Mouse (Mus musculus): Measurements from ENCODE around the gene Lrrn1. TPM values are rescaled to one million over a fixed set of nuclear protein-coding genes. Genes with fewer than 3 reads are reported as not detected.

Lrrn1 gene
- polyA plus RNA-seq, 1 experiment from 2014 or later: 15.5 TPM

GRCm38 (mm10) chr6:107534533-107534932 lies 5.0 kb downstream of the Lrrn1 start:
- WGBS: 58% methylated on average over 1 of the region's 1 CpGs
- no peak for ATAC-seq (ENCODE audit: low FRiP score, low TSS enrichment)
- H3K9me3 ChIP-seq (ENCODE audit: control insufficient read depth, low read length): no peaks in the 10 kb centered on the region
- no peak overlapping the region for H3K27ac ChIP-seq (ENCODE audit: low read depth, low read length)
- no peaks in the 10 kb centered on the region for H3K36me3 ChIP-seq (ENCODE audit: control insufficient read depth, insufficient read depth, low read length)
- H3K4me1 ChIP-seq (ENCODE audit: control insufficient read depth, insufficient read depth, low read length): no peaks in the 10 kb centered on the region; the same call in 1 of the 2 replicates
- peaks cover 9% of the 10 kb centered on the region; the same call in 1 of the 2 replicates for H3K27me3 ChIP-seq (ENCODE audit: control insufficient read depth, insufficient read depth, low read length)
- H3K9ac ChIP-seq (ENCODE audit: low read depth, low read length): no peak overlapping the region
- no peak overlapping the region for H3K4me2 ChIP-seq (replicated peaks; ENCODE audit: low read depth, low read length)
- H3K4me3 ChIP-seq (ENCODE audit: low read length): no peak overlapping the region

- no peaks in the 10 kb centered on the region; the same call in 1 of the 2 replicates for H3K27me3 ChIP-seq (ENCODE audit: control insufficient read depth, insufficient read depth, low read length)
- no peaks in the 10 kb centered on the region for H3K36me3 ChIP-seq (ENCODE audit: control insufficient read depth, insufficient read depth, low read length)
- no peak overlapping the region for H3K27ac ChIP-seq (ENCODE audit: low read depth, low read length)
- H3K4me2 ChIP-seq (replicated peaks; ENCODE audit: low read depth, low read length): no peak overlapping the region
- no peaks in the 10 kb centered on the region for H3K4me1 ChIP-seq (ENCODE audit: control insufficient read depth, insufficient read depth, low read length)
- no peaks in the 10 kb centered on the region for H3K9me3 ChIP-seq (ENCODE audit: control insufficient read depth, low read length)
- no peak overlapping the region for H3K4me3 ChIP-seq (ENCODE audit: low read length)
- no peak overlapping the region for H3K9ac ChIP-seq (ENCODE audit: low read depth, low read length)
- WGBS: 94% methylated on average over 4 of the region's 4 CpGs
- ATAC-seq (ENCODE audit: low FRiP score, low TSS enrichment): no peak
These were observed 7.1 kb downstream of the Lrrn1 start for GRCm38 (mm10) chr6:107536631-107537030.

- H3K4me1 ChIP-seq (ENCODE audit: control insufficient read depth, insufficient read depth, low read length): no peaks in the 10 kb centered on the region
- no peak overlapping the region for H3K27ac ChIP-seq (ENCODE audit: low read depth, low read length)
- H3K9me3 ChIP-seq (ENCODE audit: control insufficient read depth, low read length): no peaks in the 10 kb centered on the region
- no peaks in the 10 kb centered on the region for H3K27me3 ChIP-seq (ENCODE audit: control insufficient read depth, insufficient read depth, low read length)
- H3K9ac ChIP-seq (ENCODE audit: low read depth, low read length): no peak overlapping the region
- H3K4me2 ChIP-seq (replicated peaks; ENCODE audit: low read depth, low read length): no peak overlapping the region
- H3K4me3 ChIP-seq (ENCODE audit: low read length): no peak overlapping the region
- WGBS: 85% methylated on average over 11 of the region's 11 CpGs
- ATAC-seq (ENCODE audit: low FRiP score, low TSS enrichment): no peak
- no peaks in the 10 kb centered on the region for H3K36me3 ChIP-seq (ENCODE audit: control insufficient read depth, insufficient read depth, low read length)
These were observed 11.7 kb downstream of the Lrrn1 start for GRCm38 (mm10) chr6:107541222-107541621.

- WGBS: 84% methylated on average over 4 of the region's 4 CpGs
- no peaks in the 10 kb centered on the region for H3K4me1 ChIP-seq (ENCODE audit: control insufficient read depth, insufficient read depth, low read length)
These were observed 12.3 kb downstream of the Lrrn1 start for GRCm38 (mm10) chr6:107541918-107542317.

GRCm38 (mm10) chr6:107546272-107546671 lies 16.7 kb downstream of the Lrrn1 start:
- H3K9me3 ChIP-seq (ENCODE audit: control insufficient read depth, low read length): no peaks in the 10 kb centered on the region
- no peak overlapping the region for H3K4me3 ChIP-seq (ENCODE audit: low read length)
- H3K4me1 ChIP-seq (ENCODE audit: control insufficient read depth, insufficient read depth, low read length): no peaks in the 10 kb centered on the region
- whole genome bisulfite sequencing: 79% methylated on average over 2 of the region's 2 CpGs
- no peak overlapping the region for H3K9ac ChIP-seq (ENCODE audit: low read depth, low read length)
- no peaks in the 10 kb centered on the region for H3K36me3 ChIP-seq (ENCODE audit: control insufficient read depth, insufficient read depth, low read length)
- no peak overlapping the region for H3K27ac ChIP-seq (ENCODE audit: low read depth, low read length)
- H3K27me3 ChIP-seq (ENCODE audit: control insufficient read depth, insufficient read depth, low read length): no peaks in the 10 kb centered on the region
- no peak for ATAC-seq (ENCODE audit: low FRiP score, low TSS enrichment)
- H3K4me2 ChIP-seq (replicated peaks; ENCODE audit: low read depth, low read length): no peak overlapping the region

More at GRCm38 (mm10) chr6:107541918-107542317, 12.3 kb downstream of the Lrrn1 start:
- no peaks in the 10 kb centered on the region for H3K27me3 ChIP-seq (ENCODE audit: control insufficient read depth, insufficient read depth, low read length)
- ATAC-seq (ENCODE audit: low FRiP score, low TSS enrichment): no peak
- no peak overlapping the region for H3K27ac ChIP-seq (ENCODE audit: low read depth, low read length)
- no peak overlapping the region for H3K4me2 ChIP-seq (replicated peaks; ENCODE audit: low read depth, low read length)
- H3K36me3 ChIP-seq (ENCODE audit: control insufficient read depth, insufficient read depth, low read length): no peaks in the 10 kb centered on the region
- no peak overlapping the region for H3K4me3 ChIP-seq (ENCODE audit: low read length)
- H3K9ac ChIP-seq (ENCODE audit: low read depth, low read length): no peak overlapping the region
- no peaks in the 10 kb centered on the region for H3K9me3 ChIP-seq (ENCODE audit: control insufficient read depth, low read length)

- ATAC-seq (ENCODE audit: low FRiP score, low TSS enrichment): no peak
- Histone ChIP-seq H3K4me2 (replicated peaks; ENCODE audit: low read depth, low read length) (no peak overlapping the region), H3K4me3 (ENCODE audit: low read length) (no peak overlapping the region), H3K27me3 (ENCODE audit: control insufficient read depth, insufficient read depth, low read length) (no peaks in the 10 kb centered on the region), H3K9me3 (ENCODE audit: control insufficient read depth, low read length) (no peaks in the 10 kb centered on the region), H3K4me1 (ENCODE audit: control insufficient read depth, insufficient read depth, low read length) (no peaks in the 10 kb centered on the region), H3K36me3 (ENCODE audit: control insufficient read depth, insufficient read depth, low read length) (no peaks in the 10 kb centered on the region), H3K9ac (ENCODE audit: low read depth, low read length) (no peak overlapping the region), H3K27ac (ENCODE audit: low read depth, low read length) (no peak overlapping the region)
- WGBS: 96% methylated on average over 1 of the region's 1 CpGs
These were observed 22.9 kb downstream of the Lrrn1 start for GRCm38 (mm10) chr6:107552511-107552910.

- Histone ChIP-seq H3K27me3 (ENCODE audit: control insufficient read depth, insufficient read depth, low read length) (no peaks in the 10 kb centered on the region), H3K9ac (ENCODE audit: low read depth, low read length) (no peak overlapping the region), H3K4me3 (ENCODE audit: low read length) (no peak overlapping the region), H3K36me3 (ENCODE audit: control insufficient read depth, insufficient read depth, low read length) (no peaks in the 10 kb centered on the region), H3K27ac (ENCODE audit: low read depth, low read length) (no peak overlapping the region), H3K9me3 (ENCODE audit: control insufficient read depth, low read length) (no peaks in the 10 kb centered on the region), H3K4me2 (replicated peaks; ENCODE audit: low read depth, low read length) (no peak overlapping the region), H3K4me1 (ENCODE audit: control insufficient read depth, insufficient read depth, low read length) (no peaks in the 10 kb centered on the region)
- ATAC-seq (ENCODE audit: low FRiP score, low TSS enrichment): no peak
- 56% methylated on average over 5 of the region's 5 CpGs for WGBS
These were observed 25.8 kb downstream of the Lrrn1 start for GRCm38 (mm10) chr6:107555364-107555763.

GRCm38 (mm10) chr6:107556996-107557395 lies 27.4 kb downstream of the Lrrn1 start:
- Histone ChIP-seq H3K27me3 (ENCODE audit: control insufficient read depth, insufficient read depth, low read length) (no peaks in the 10 kb centered on the region), H3K36me3 (ENCODE audit: control insufficient read depth, insufficient read depth, low read length) (no peaks in the 10 kb centered on the region), H3K4me1 (ENCODE audit: control insufficient read depth, insufficient read depth, low read length) (no peaks in the 10 kb centered on the region), H3K9ac (ENCODE audit: low read depth, low read length) (no peak overlapping the region), H3K27ac (ENCODE audit: low read depth, low read length) (no peak overlapping the region), H3K9me3 (ENCODE audit: control insufficient read depth, low read length) (no peaks in the 10 kb centered on the region), H3K4me2 (replicated peaks; ENCODE audit: low read depth, low read length) (no peak overlapping the region), H3K4me3 (ENCODE audit: low read length) (no peak overlapping the region)
- no peak for ATAC-seq (ENCODE audit: low FRiP score, low TSS enrichment)
- 73% methylated on average over 3 of the region's 3 CpGs for WGBS

- H3K9me3 ChIP-seq (ENCODE audit: control insufficient read depth, low read length): no peaks in the 10 kb centered on the region
- H3K27ac ChIP-seq (ENCODE audit: low read depth, low read length): no peak overlapping the region
- no peak overlapping the region for H3K4me2 ChIP-seq (replicated peaks; ENCODE audit: low read depth, low read length)
- no peaks in the 10 kb centered on the region for H3K27me3 ChIP-seq (ENCODE audit: control insufficient read depth, insufficient read depth, low read length)
- H3K9ac ChIP-seq (ENCODE audit: low read depth, low read length): no peak overlapping the region
- no peaks in the 10 kb centered on the region for H3K36me3 ChIP-seq (ENCODE audit: control insufficient read depth, insufficient read depth, low read length)
- H3K4me1 ChIP-seq (ENCODE audit: control insufficient read depth, insufficient read depth, low read length): no peaks in the 10 kb centered on the region
- ATAC-seq (ENCODE audit: low FRiP score, low TSS enrichment): no peak
- H3K4me3 ChIP-seq (ENCODE audit: low read length): no peak overlapping the region
- WGBS: 64% methylated on average over 3 of the region's 3 CpGs
These were observed 28.2 kb downstream of the Lrrn1 start for GRCm38 (mm10) chr6:107557806-107558205.
